Mouse (Mus musculus): ENCODE data around the gene Cib4. TPM values are rescaled to one million over a fixed set of nuclear protein-coding genes. Genes with fewer than 3 reads are reported as not detected.
A peak's percentile ranks its signal among the peaks of the same experiment; 100 is the strongest.

Gene Cib4
- polyA plus RNA-seq, 1 experiment, result not detected

DNA sequence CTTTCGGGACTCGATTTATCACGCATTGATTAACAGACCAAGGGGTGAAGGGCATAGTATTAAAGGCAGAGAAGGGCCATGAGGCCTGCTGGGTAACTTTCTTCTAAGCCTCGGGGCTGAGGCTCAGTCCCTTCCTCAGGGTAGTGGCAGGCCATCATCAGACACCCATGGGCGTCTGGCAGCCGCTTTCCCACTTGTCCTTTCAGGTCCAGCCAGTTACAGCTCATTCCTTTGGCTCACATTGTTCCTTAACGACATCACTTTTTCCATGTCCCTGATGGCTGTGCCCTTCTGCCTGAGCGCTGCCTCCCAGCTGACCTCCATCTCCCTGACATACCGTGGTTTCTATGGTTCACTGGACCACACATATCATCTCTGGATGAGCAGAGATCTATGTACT lies 31.6 kb upstream of the Cib4 start:
- no peaks in the 10 kb centered on the region for H3K4me1 ChIP-seq (ENCODE audit: control insufficient read depth, insufficient read depth, low read length)
- H3K27ac ChIP-seq (ENCODE audit: insufficient read depth, low read length), result no peak overlapping the region
- H3K4me3 ChIP-seq (ENCODE audit: insufficient read depth, low read length), result no peak overlapping the region
- TF ChIP-seq POLR2A (IDR thresholded peaks at IDR 0.05; ENCODE audit: extremely low read depth, insufficient read depth, low read length), result no peak
- no peak for TF ChIP-seq CTCF (IDR thresholded peaks at IDR 0.05; ENCODE audit: extremely low read depth, insufficient read depth, low read length)

DNA sequence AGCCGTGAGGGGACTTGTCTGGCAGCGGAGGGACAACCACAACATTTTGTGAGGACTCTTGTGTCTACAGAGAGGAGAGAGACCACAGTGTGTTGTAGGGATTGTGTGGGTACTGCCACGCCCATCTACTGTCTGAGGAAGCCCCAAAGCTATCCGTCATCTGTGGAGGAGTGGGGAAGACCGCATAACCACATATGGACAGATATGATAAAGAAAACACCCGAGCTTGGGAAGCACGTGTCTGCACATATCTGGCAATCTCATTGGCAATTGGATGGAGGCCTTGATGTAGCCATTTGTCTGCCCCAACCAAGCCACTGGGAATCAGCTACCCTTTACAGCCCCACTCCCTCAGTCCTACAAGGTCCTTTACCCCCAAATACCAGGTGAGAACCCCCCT lies 30.6 kb upstream of the Cib4 start:
- no peaks in the 10 kb centered on the region for H3K4me1 ChIP-seq (ENCODE audit: control insufficient read depth, insufficient read depth, low read length)
- H3K4me3 ChIP-seq (ENCODE audit: insufficient read depth, low read length), result no peak overlapping the region
- no peak overlapping the region for H3K27ac ChIP-seq (ENCODE audit: insufficient read depth, low read length)
- TF ChIP-seq CTCF (IDR thresholded peaks at IDR 0.05; ENCODE audit: extremely low read depth, insufficient read depth, low read length) (no peak), POLR2A (IDR thresholded peaks at IDR 0.05; ENCODE audit: extremely low read depth, insufficient read depth, low read length) (no peak)

DNA sequence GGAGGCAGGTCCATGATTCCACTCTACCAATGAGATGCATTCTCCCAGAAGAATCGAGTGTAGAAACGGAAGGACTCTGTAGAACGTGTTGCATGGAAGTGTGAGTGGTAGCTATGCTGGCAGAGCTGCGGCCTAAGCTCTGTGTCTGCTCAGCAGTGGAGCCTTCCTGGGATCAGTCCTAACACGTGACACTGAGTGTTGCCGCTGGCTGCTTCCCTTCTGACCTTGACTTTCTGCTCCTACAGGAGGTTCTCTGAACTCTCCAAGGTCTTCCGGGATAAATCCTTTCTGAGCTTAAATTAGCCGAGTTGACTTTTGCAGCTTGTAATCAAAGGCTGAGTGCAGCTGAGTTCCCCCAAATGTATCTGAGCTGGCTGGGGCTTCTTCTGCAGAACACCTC lies 28.7 kb upstream of the Cib4 start:
- Histone ChIP-seq H3K27ac (ENCODE audit: insufficient read depth, low read length) (no peak overlapping the region), H3K4me3 (ENCODE audit: insufficient read depth, low read length) (no peak overlapping the region), H3K4me1 (ENCODE audit: control insufficient read depth, insufficient read depth, low read length) (no peaks in the 10 kb centered on the region)
- no peak for TF ChIP-seq CTCF (IDR thresholded peaks at IDR 0.05; ENCODE audit: extremely low read depth, insufficient read depth, low read length)
- TF ChIP-seq POLR2A (IDR thresholded peaks at IDR 0.05; ENCODE audit: extremely low read depth, insufficient read depth, low read length), result 0 out of 2 replicates have a peak, but pooled peaks have one; percentile 9

DNA sequence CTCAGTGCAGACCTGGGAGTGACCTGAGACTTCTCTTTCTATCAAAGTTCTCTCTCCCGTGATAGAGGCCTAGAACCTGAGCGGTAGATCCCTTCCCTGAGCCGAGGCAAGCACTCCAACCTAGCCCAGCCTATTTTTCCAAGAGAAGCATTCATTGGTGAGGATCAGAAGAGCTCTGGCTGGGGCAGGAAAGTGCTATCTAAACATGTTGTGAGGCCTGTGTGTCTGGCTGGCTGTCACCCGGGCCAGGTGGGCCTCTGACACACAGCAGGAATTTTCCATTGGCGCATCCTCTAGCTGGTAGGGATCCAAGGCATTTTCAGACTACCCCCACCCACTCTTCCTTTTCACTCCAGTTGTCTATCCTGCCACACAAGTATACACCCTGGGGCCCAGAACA lies 26.2 kb upstream of the Cib4 start:
- Histone ChIP-seq H3K27ac (ENCODE audit: insufficient read depth, low read length) (no peak overlapping the region), H3K4me3 (ENCODE audit: insufficient read depth, low read length) (no peak overlapping the region)
- TF ChIP-seq POLR2A (IDR thresholded peaks at IDR 0.05; ENCODE audit: extremely low read depth, insufficient read depth, low read length), result no peak
- no peak for TF ChIP-seq CTCF (IDR thresholded peaks at IDR 0.05; ENCODE audit: extremely low read depth, insufficient read depth, low read length)

DNA sequence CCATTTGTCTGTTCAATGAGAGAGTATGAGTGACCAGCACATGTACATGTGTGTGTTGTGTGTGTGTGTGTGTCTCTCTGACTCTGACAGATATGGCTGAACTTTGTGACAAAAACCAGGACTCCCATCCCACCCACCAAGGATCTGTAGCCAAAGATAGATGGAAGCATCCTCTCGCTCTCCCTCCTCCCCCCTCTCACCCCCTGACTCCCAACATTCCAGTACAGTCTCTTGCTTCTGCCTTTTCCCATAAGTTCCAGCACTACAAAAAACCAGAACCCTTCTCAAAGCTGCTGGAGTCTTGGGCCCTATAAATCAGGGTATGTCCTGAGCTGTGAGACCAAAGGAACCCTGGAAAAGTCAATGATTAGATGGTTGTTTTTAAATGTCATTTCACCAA lies 22.8 kb upstream of the Cib4 start:
- Histone ChIP-seq H3K4me3 (ENCODE audit: insufficient read depth, low read length) (no peak overlapping the region), H3K27ac (ENCODE audit: insufficient read depth, low read length) (no peak overlapping the region), H3K4me1 (ENCODE audit: control insufficient read depth, insufficient read depth, low read length) (no peaks in the 10 kb centered on the region)
- TF ChIP-seq POLR2A (IDR thresholded peaks at IDR 0.05; ENCODE audit: extremely low read depth, insufficient read depth, low read length), result no peak

More for the DNA sequence above, 26.2 kb upstream of the Cib4 start:
- H3K4me1 ChIP-seq (ENCODE audit: control insufficient read depth, insufficient read depth, low read length), result no peaks in the 10 kb centered on the region

DNA sequence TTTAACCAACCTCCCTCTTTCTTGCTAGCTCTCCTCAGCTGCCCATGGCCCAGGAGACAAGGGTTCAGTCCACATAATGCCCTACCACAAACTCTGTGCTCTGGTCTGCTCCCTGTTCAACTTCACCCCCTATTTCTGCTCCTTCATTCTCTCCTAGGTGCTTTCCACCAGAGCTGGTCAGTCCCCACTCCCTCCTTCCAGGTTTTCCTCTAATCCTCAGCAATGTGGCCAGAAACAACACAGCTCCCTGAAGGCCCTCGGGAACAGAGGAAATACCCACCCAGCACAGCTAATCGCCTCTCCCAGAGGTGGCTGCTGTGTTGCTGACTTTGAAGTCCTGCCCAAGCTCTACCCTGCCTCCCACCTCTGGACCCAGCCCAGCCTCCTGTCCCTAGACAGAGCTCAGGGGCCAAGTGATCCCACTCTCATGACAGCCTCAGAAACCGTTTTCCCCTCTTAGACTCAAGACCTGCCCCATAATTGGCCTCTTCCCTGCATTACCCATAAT lies 14.4 kb upstream of the Cib4 start:
- Histone ChIP-seq H3K27ac (ENCODE audit: insufficient read depth, low read length) (no peak overlapping the region), H3K4me1 (ENCODE audit: control insufficient read depth, insufficient read depth, low read length) (no peaks in the 10 kb centered on the region), H3K4me3 (ENCODE audit: insufficient read depth, low read length) (no peak overlapping the region)
- no peak for TF ChIP-seq CTCF (IDR thresholded peaks at IDR 0.05; ENCODE audit: extremely low read depth, insufficient read depth, low read length)
- no peak for TF ChIP-seq POLR2A (IDR thresholded peaks at IDR 0.05; ENCODE audit: extremely low read depth, insufficient read depth, low read length)

DNA sequence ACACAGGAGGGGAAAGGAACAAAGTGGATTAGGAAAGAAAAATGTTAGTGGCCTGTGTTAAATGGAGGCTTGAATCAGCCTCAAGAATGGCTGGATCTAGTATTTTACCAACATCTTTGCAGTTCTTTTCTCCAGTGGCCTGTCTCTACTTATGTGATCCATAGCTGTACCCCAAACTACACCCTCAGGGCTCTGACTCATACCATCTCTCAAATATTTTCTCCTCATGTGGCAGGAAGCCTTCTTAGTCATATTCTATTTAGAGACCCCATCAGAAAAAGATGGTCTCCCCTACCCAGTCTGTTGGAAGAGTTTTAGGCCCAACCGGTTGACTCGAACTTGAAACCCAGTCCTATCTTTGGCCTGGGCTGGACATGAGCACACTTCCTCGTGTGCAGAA lies 13.8 kb upstream of the Cib4 start:
- no peaks in the 10 kb centered on the region for H3K4me1 ChIP-seq (ENCODE audit: control insufficient read depth, insufficient read depth, low read length)
- H3K4me3 ChIP-seq (ENCODE audit: insufficient read depth, low read length), result no peak overlapping the region
- H3K27ac ChIP-seq (ENCODE audit: insufficient read depth, low read length), result no peak overlapping the region
- no peak for TF ChIP-seq POLR2A (IDR thresholded peaks at IDR 0.05; ENCODE audit: extremely low read depth, insufficient read depth, low read length)
- TF ChIP-seq CTCF (IDR thresholded peaks at IDR 0.05; ENCODE audit: extremely low read depth, insufficient read depth, low read length), result no peak

DNA sequence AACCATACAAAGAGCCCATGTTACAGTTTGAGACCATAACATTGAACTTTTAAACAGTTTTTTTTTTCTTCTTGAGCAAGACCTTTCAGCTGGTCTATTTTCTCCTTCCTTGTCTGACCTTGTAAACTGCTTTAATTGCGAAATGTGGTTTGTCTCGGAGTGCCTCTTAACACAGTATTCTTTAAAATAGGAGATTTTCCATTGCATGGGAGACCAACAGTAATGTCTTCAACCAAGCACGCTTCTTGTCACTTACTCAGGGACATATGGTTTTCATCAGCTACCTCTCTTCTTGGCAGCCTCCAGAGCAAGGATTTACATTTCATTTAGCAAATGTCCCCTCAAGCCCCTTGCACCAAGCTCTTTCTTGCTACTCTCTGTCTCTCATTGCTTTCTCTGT lies 10.6 kb upstream of the Cib4 start:
- TF ChIP-seq CTCF (IDR thresholded peaks at IDR 0.05; ENCODE audit: extremely low read depth, insufficient read depth, low read length) (no peak), POLR2A (IDR thresholded peaks at IDR 0.05; ENCODE audit: extremely low read depth, insufficient read depth, low read length) (no peak)

DNA sequence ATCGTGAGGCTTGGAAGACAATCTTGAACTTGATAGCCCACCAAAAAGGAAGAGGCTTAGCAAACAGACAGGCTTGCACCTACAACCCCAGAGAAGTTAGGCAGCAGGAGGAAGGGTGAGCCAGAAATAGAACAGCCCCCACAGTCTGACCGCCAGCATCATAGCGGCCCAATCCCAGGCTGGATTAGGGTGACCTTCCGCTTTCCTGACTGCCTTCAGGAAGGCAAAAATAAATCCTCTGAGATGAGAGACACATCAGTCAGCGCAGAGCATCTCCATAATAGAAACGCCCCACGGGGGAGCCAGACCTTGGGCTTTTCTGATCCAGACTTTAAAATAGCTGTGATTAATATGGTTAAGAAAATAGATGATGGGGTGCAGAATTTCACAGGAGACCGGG lies 9.3 kb upstream of the Cib4 start:
- H3K4me3 ChIP-seq (ENCODE audit: insufficient read depth, low read length), result no peak overlapping the region
- TF ChIP-seq POLR2A (IDR thresholded peaks at IDR 0.05; ENCODE audit: extremely low read depth, insufficient read depth, low read length) (no peak), CTCF (IDR thresholded peaks at IDR 0.05; ENCODE audit: extremely low read depth, insufficient read depth, low read length) (no peak)
- no peaks in the 10 kb centered on the region for H3K4me1 ChIP-seq (ENCODE audit: control insufficient read depth, insufficient read depth, low read length)
- no peak overlapping the region for H3K27ac ChIP-seq (ENCODE audit: insufficient read depth, low read length)

More for the DNA sequence above, 10.6 kb upstream of the Cib4 start:
- Histone ChIP-seq H3K27ac (ENCODE audit: insufficient read depth, low read length) (no peak overlapping the region), H3K4me3 (ENCODE audit: insufficient read depth, low read length) (no peak overlapping the region), H3K4me1 (ENCODE audit: control insufficient read depth, insufficient read depth, low read length) (no peaks in the 10 kb centered on the region)

DNA sequence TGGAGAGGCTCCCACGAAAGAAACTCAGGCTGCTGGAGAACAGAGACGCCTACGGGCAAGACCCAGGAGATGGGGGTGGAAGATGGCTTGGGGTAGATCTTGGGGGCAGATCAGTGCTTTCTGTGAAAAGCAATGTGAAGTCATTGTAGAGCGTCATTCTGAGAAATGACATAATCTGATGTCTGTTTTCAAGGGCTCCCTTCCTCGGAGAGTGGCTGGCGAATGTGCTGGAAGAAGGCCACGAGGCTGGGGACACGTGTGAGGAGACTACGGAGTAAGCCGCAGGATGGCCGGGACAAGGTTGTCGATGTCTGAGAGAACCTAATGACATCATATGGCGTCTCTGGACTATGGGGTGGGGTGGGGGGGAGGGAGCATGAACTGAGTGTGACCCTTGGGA lies 8.3 kb upstream of the Cib4 start:
- no peaks in the 10 kb centered on the region for H3K4me1 ChIP-seq (ENCODE audit: control insufficient read depth, insufficient read depth, low read length)
- H3K4me3 ChIP-seq (ENCODE audit: insufficient read depth, low read length), result no peak overlapping the region
- TF ChIP-seq POLR2A (IDR thresholded peaks at IDR 0.05; ENCODE audit: extremely low read depth, insufficient read depth, low read length), result no peak
- TF ChIP-seq CTCF (IDR thresholded peaks at IDR 0.05; ENCODE audit: extremely low read depth, insufficient read depth, low read length), result no peak
- H3K27ac ChIP-seq (ENCODE audit: insufficient read depth, low read length), result no peak overlapping the region
